Mouse (Mus musculus) embryonic facial prominence, embryonic 10.5 days (tissue): ENCODE results near the gene Sycp3. TPM values are rescaled to one million over a fixed set of nuclear protein-coding genes. Genes with fewer than 3 reads are reported as not detected.

Experiments used
- DNase-seq: peaks from one replicate; pipeline ENCODE4 v3.0.0-alpha.2; 2017; ENCODE audit warnings: low spot score
- H3K27ac ChIP-seq: fragments of 300-500 bp; sonication (generic); replicated peaks from 2 replicates; pipeline ENCODE4 v1.5.1; 2016; ENCODE audit warnings: mild to moderate bottlenecking
- H3K27me3 ChIP-seq: fragments of 300-500 bp; sonication (generic); replicated peaks from 2 replicates; pipeline ENCODE4 v1.6.1; 2016; ENCODE audit warnings: low read depth, mild to moderate bottlenecking; ENCODE audit not compliant: poor library complexity, severe bottlenecking
- H3K36me3 ChIP-seq: fragments of 300-500 bp; sonication (generic); replicated peaks from 2 replicates; pipeline ENCODE4 v1.6.1; 2016; ENCODE audit warnings: mild to moderate bottlenecking, moderate library complexity
- H3K4me1 ChIP-seq: fragments of 300-500 bp; sonication (generic); 2 replicates; pipeline ENCODE4 v1.6.1; 2016
- H3K4me3 ChIP-seq: fragments of 300-500 bp; sonication (generic); 2 replicates; pipeline ENCODE4 v1.5.1; 2016; ENCODE audit warnings: mild to moderate bottlenecking, moderate library complexity
- H3K9me3 ChIP-seq: fragments of 300-500 bp; sonication (generic); 2 replicates; pipeline ENCODE4 v1.6.1; 2016; ENCODE audit warnings: mild to moderate bottlenecking
- WGBS: fragments of 180-500 bp; shearing (Covaris S2); methylation state at CpG from one replicate; pipeline ENCODE4 v1.1.7; 2016; 5-methylcytosine and 5-hydroxymethylcytosine counted together
- polyA plus RNA-seq: library from polyadenylated mRNA; unstranded; fragments of >200 nt; fragmentation: Nextera tagmentation; extraction: Ambion mirVana; gene quantifications from 2 replicates; pipeline ENCODE4 v1.2.1, GENCODE M21; 2016

Gene Sycp3
- polyA plus RNA-seq, result 0.26 TPM in 1 of 2 replicates, not detected in the other

GRCm38 (mm10) chr10:88459502-88459992 lies at the start of gene Sycp3:
Gene Sycp3 (plus strand): TSS chr10:88459569.
- DNase-seq, result no peak
- Histone ChIP-seq H3K36me3 (no peaks in the 10 kb centered on the region), H3K4me1 (no peaks in the 10 kb centered on the region), H3K27ac (no peak within 1 kb of the TSS), H3K9me3 (peaks cover 7% of the 10 kb centered on the region; the same call in 1 of the 2 replicates), H3K4me3 (no peak within 1 kb of the TSS), H3K27me3 (no peaks in the 10 kb centered on the region)
- 80% methylated on average over 33 of the region's 33 CpGs for WGBS

- Histone ChIP-seq H3K4me1 (no peaks in the 10 kb centered on the region), H3K4me3 (no peak overlapping the region), H3K27ac (no peak overlapping the region), H3K27me3 (no peaks in the 10 kb centered on the region), H3K36me3 (no peaks in the 10 kb centered on the region), H3K9me3 (no peaks in the 10 kb centered on the region)
- 62% methylated on average over 2 of the region's 2 CpGs for WGBS
- DNase-seq, result no peak
Observed at GRCm38 (mm10) chr10:88409751-88410150, 49.6 kb upstream of the Sycp3 start.

GRCm38 (mm10) chr10:88412290-88412995 lies 46.9 kb upstream of the Sycp3 start:
- Histone ChIP-seq H3K27me3 (no peaks in the 10 kb centered on the region), H3K9me3 (no peaks in the 10 kb centered on the region), H3K4me3 (no peak overlapping the region), H3K36me3 (peaks cover 12% of the 10 kb centered on the region), H3K27ac (no peak overlapping the region), H3K4me1 (no peaks in the 10 kb centered on the region)
- WGBS, result 81% methylated on average over 17 of the region's 17 CpGs
- no peak for DNase-seq

- DNase-seq, result no peak
- Histone ChIP-seq H3K9me3 (no peaks in the 10 kb centered on the region), H3K36me3 (peaks cover 24% of the 10 kb centered on the region), H3K27me3 (no peaks in the 10 kb centered on the region), H3K27ac (no peak overlapping the region), H3K4me3 (no peak overlapping the region), H3K4me1 (no peaks in the 10 kb centered on the region)
- WGBS, result 92% methylated on average over 5 of the region's 5 CpGs
Observed at GRCm38 (mm10) chr10:88417686-88418085, 41.7 kb upstream of the Sycp3 start.

- no peak overlapping the region for H3K4me3 ChIP-seq
- no peak for DNase-seq
- H3K27ac ChIP-seq, result no peak overlapping the region
- H3K4me1 ChIP-seq, result no peaks in the 10 kb centered on the region
- H3K27me3 ChIP-seq, result no peaks in the 10 kb centered on the region
- WGBS, result 73% methylated on average over 11 of the region's 11 CpGs
- H3K9me3 ChIP-seq, result no peaks in the 10 kb centered on the region
- H3K36me3 ChIP-seq, result peaks cover 30% of the 10 kb centered on the region
Observed at GRCm38 (mm10) chr10:88420141-88420541, 39.2 kb upstream of the Sycp3 start.

- no peak for DNase-seq
- Histone ChIP-seq H3K9me3 (no peaks in the 10 kb centered on the region), H3K36me3 (peaks cover 24% of the 10 kb centered on the region), H3K27me3 (no peaks in the 10 kb centered on the region), H3K27ac (no peak overlapping the region), H3K4me1 (no peaks in the 10 kb centered on the region), H3K4me3 (no peak overlapping the region)
- WGBS, result 95% methylated on average over 19 of the region's 19 CpGs
Observed at GRCm38 (mm10) chr10:88420655-88421435, 38.5 kb upstream of the Sycp3 start.

- DNase-seq, result peak; percentile 36
- 88% methylated on average over 2 of the region's 2 CpGs for WGBS
Observed at GRCm38 (mm10) chr10:88426158-88426816, 33.1 kb upstream of the Sycp3 start.

GRCm38 (mm10) chr10:88426896-88427295 lies 32.5 kb upstream of the Sycp3 start:
- no peak for DNase-seq
- 64% methylated on average over 5 of the region's 5 CpGs for WGBS

More at GRCm38 (mm10) chr10:88426158-88426816, 33.1 kb upstream of the Sycp3 start:
- no peaks in the 10 kb centered on the region for H3K4me1 ChIP-seq
- no peak overlapping the region for H3K4me3 ChIP-seq
- no peaks in the 10 kb centered on the region for H3K9me3 ChIP-seq
- H3K36me3 ChIP-seq, result peaks cover 22% of the 10 kb centered on the region
- H3K27me3 ChIP-seq, result no peaks in the 10 kb centered on the region
- no peak overlapping the region for H3K27ac ChIP-seq

GRCm38 (mm10) chr10:88427998-88428397 lies 31.4 kb upstream of the Sycp3 start:
- Histone ChIP-seq H3K27ac (no peak overlapping the region), H3K4me3 (no peak overlapping the region), H3K27me3 (no peaks in the 10 kb centered on the region), H3K36me3 (peaks cover 27% of the 10 kb centered on the region), H3K9me3 (no peaks in the 10 kb centered on the region), H3K4me1 (no peaks in the 10 kb centered on the region)
- 94% methylated on average over 6 of the region's 6 CpGs for WGBS
- no peak for DNase-seq

More at GRCm38 (mm10) chr10:88426896-88427295, 32.5 kb upstream of the Sycp3 start:
- Histone ChIP-seq H3K27me3 (no peaks in the 10 kb centered on the region), H3K4me3 (no peak overlapping the region), H3K4me1 (no peaks in the 10 kb centered on the region), H3K36me3 (peaks cover 26% of the 10 kb centered on the region), H3K9me3 (no peaks in the 10 kb centered on the region), H3K27ac (no peak overlapping the region)

GRCm38 (mm10) chr10:88441224-88441623 lies 18.1 kb upstream of the Sycp3 start:
- Histone ChIP-seq H3K4me1 (no peaks in the 10 kb centered on the region), H3K36me3 (peaks cover 30% of the 10 kb centered on the region), H3K27ac (no peak overlapping the region), H3K27me3 (no peaks in the 10 kb centered on the region), H3K4me3 (no peak overlapping the region), H3K9me3 (no peaks in the 10 kb centered on the region)
- 89% methylated on average over 6 of the region's 6 CpGs for WGBS
- no peak for DNase-seq

GRCm38 (mm10) chr10:88451221-88451620 lies 8.1 kb upstream of the Sycp3 start:
- H3K27me3 ChIP-seq, result no peaks in the 10 kb centered on the region
- DNase-seq, result no peak
- H3K4me1 ChIP-seq, result no peaks in the 10 kb centered on the region
- H3K9me3 ChIP-seq, result no peaks in the 10 kb centered on the region
- H3K4me3 ChIP-seq, result no peak overlapping the region
- 92% methylated on average over 2 of the region's 2 CpGs for WGBS
- no peak overlapping the region for H3K27ac ChIP-seq
- H3K36me3 ChIP-seq, result peaks cover 4% of the 10 kb centered on the region; the same call in 1 of the 2 replicates

- 85% methylated on average over 6 of the region's 6 CpGs for WGBS
Observed at GRCm38 (mm10) chr10:88451990-88452389, 7.4 kb upstream of the Sycp3 start.

More at GRCm38 (mm10) chr10:88451990-88452389, 7.4 kb upstream of the Sycp3 start:
- Histone ChIP-seq H3K4me3 (no peak overlapping the region), H3K27me3 (no peaks in the 10 kb centered on the region), H3K4me1 (no peaks in the 10 kb centered on the region), H3K9me3 (no peaks in the 10 kb centered on the region), H3K27ac (no peak overlapping the region), H3K36me3 (no peaks in the 10 kb centered on the region; the same call in 1 of the 2 replicates)
- DNase-seq, result no peak
